Mouse (Mus musculus) limb, embryonic 14.5 days (tissue): ENCODE measurements around the gene Sgsm2. TPM values are rescaled to one million over a fixed set of nuclear protein-coding genes. Genes with fewer than 3 reads are reported as not detected.
A peak's percentile ranks its signal among the peaks of the same experiment; 100 is the strongest.

Experiments
- ATAC-seq: fragments of 200-750 bp; cut with Nextera tagmentation; 2 replicates; pipeline ENCODE4 v1.8.0; 2017; ENCODE audit warnings: low read depth, moderate number of reproducible peaks, moderate TSS enrichment; ENCODE audit not compliant: low FRiP score
- DNase-seq: peaks from one replicate; pipeline ENCODE4 v3.0.0-alpha.2; 2015; ENCODE audit warnings: low spot score
- H3K27ac ChIP-seq: fragments of 300-500 bp; sonication (generic); replicated peaks from 2 replicates; pipeline ENCODE4 v1.5.1; 2014; ENCODE audit warnings: low read depth, mild to moderate bottlenecking, low read length, moderate library complexity, mixed read lengths
- H3K27me3 ChIP-seq: fragments of 300-500 bp; sonication (generic); 2 replicates; pipeline ENCODE4 v1.6.1; 2014; ENCODE audit warnings: low read length, mixed read lengths; ENCODE audit not compliant: control insufficient read depth, insufficient read depth
- H3K36me3 ChIP-seq: fragments of 300-500 bp; sonication (generic); 2 replicates; pipeline ENCODE4 v1.6.1; 2014; ENCODE audit warnings: mild to moderate bottlenecking, low read length, moderate library complexity, mixed read lengths; ENCODE audit not compliant: control insufficient read depth, insufficient read depth
- H3K4me1 ChIP-seq: fragments of 300-500 bp; sonication (generic); 2 replicates; pipeline ENCODE4 v1.6.1; 2014; ENCODE audit warnings: antibody characterized with exemption, low read length, mixed read lengths; ENCODE audit not compliant: control insufficient read depth, insufficient read depth
- H3K4me2 ChIP-seq: fragments of 300-500 bp; sonication (generic); replicated peaks from 2 replicates; pipeline ENCODE4 v1.6.1; 2014; ENCODE audit warnings: low read depth, mild to moderate bottlenecking, low read length, moderate library complexity; ENCODE audit not compliant: severe bottlenecking
- H3K4me3 ChIP-seq: fragments of 300-500 bp; sonication (generic); replicated peaks from 2 replicates; pipeline ENCODE4 v1.5.1; 2014; ENCODE audit warnings: low read length
- H3K9ac ChIP-seq: fragments of 300-500 bp; sonication (generic); 2 replicates; pipeline ENCODE4 v1.6.1; 2014; ENCODE audit warnings: mild to moderate bottlenecking, low read depth, low read length, moderate library complexity; ENCODE audit not compliant: severe bottlenecking
- H3K9me3 ChIP-seq: fragments of 300-500 bp; sonication (generic); 2 replicates; pipeline ENCODE4 v1.6.1; 2016; ENCODE audit warnings: low read length; ENCODE audit not compliant: control insufficient read depth
- POLR2A ChIP-seq: fragments of 200-500 bp; IDR thresholded peaks from 2 replicates; pipeline ENCODE4 v1.8.0; 2012; ENCODE audit warnings: inconsistent platforms, mild to moderate bottlenecking, moderate library complexity, borderline replicate concordance; ENCODE audit not compliant: insufficient read depth, insufficient read length; ENCODE audit errors: extremely low read depth
- WGBS: fragments of 180-500 bp; shearing (Covaris S2); extraction: QIAGEN DNeasy Blood & Tissue Kit; methylation state at CpG from one replicate; pipeline ENCODE4 v1.1.7; 2014; 5-methylcytosine and 5-hydroxymethylcytosine counted together
- polyA plus RNA-seq, 2 experiments: library from polyadenylated mRNA; depleted of rRNA in 1 of 2; stranded (reverse) in 1 of 2; unstranded in 1 of 2; fragments of >200 nt; fragmentation: Nextera tagmentation in 1 of 2; extraction: Ambion mirVana in 1 of 2; gene quantifications; 2 replicates each; pipeline versions ENCODE4 v1.2.1 to v1.2.3; 2012 to 2014

Sgsm2 gene
- polyA plus RNA-seq, 2 experiments = 7.1 to 18.2 TPM

- no peak for DNase-seq
- no peak for ATAC-seq
- Histone ChIP-seq H3K36me3 (peaks cover 5% of the 10 kb centered on the region), H3K27ac (no peak overlapping the region), H3K4me3 (no peak overlapping the region), H3K9ac (no peak overlapping the region), H3K9me3 (no peaks in the 10 kb centered on the region), H3K4me2 (no peak overlapping the region), H3K4me1 (peaks cover 39% of the 10 kb centered on the region), H3K27me3 (no peaks in the 10 kb centered on the region)
- WGBS = 43% methylated on average over 1 of the region's 1 CpGs
- no peak for TF ChIP-seq POLR2A
Observed at GRCm38 (mm10) chr11:74834359-74834638, 62.6 kb downstream of the Sgsm2 start.

GRCm38 (mm10) chr11:74833536-74834358 lies 63.1 kb downstream of the Sgsm2 start:
- Histone ChIP-seq H3K4me1 (peaks cover 38% of the 10 kb centered on the region), H3K4me3 (no peak overlapping the region), H3K4me2 (no peak overlapping the region), H3K9ac (no peak overlapping the region), H3K27ac (0 out of 2 replicates have a peak overlapping the region, but pooled peaks have one; percentile 13), H3K9me3 (no peaks in the 10 kb centered on the region), H3K36me3 (peaks cover 5% of the 10 kb centered on the region), H3K27me3 (no peaks in the 10 kb centered on the region)
- ATAC-seq (no peak), DNase-seq (no peak)
- 80% methylated on average over 8 of the region's 8 CpGs for WGBS
- TF ChIP-seq POLR2A = no peak

GRCm38 (mm10) chr11:74832503-74833143 lies 64.2 kb downstream of the Sgsm2 start:
- Histone ChIP-seq H3K27ac (peak overlapping the region; percentile 84), H3K9ac (peak overlapping the region; percentile 81), H3K27me3 (no peaks in the 10 kb centered on the region), H3K9me3 (no peaks in the 10 kb centered on the region), H3K36me3 (peaks cover 5% of the 10 kb centered on the region), H3K4me1 (peaks cover 44% of the 10 kb centered on the region), H3K4me2 (peak overlapping the region; percentile 79), H3K4me3 (peak overlapping the region; percentile 91)
- no peak for ATAC-seq
- WGBS = 2% methylated on average over 26 of the region's 26 CpGs
- TF ChIP-seq POLR2A = no peak
- peak; percentile 66 for DNase-seq

GRCm38 (mm10) chr11:74831606-74832451 lies 65.0 kb downstream of the Sgsm2 start:
- Histone ChIP-seq H3K4me1 (peaks cover 37% of the 10 kb centered on the region), H3K4me2 (peak overlapping the region; percentile 79), H3K9ac (peak overlapping the region; percentile 81), H3K9me3 (no peaks in the 10 kb centered on the region), H3K27me3 (no peaks in the 10 kb centered on the region), H3K27ac (peak overlapping the region; percentile 84), H3K4me3 (peak overlapping the region; percentile 91), H3K36me3 (peaks cover 3% of the 10 kb centered on the region)
- DNase-seq (peak; percentile 96), ATAC-seq (peak; percentile 83)
- WGBS = 1% methylated on average over 51 of the region's 61 CpGs
- TF ChIP-seq POLR2A = peak; percentile 74; the same call in 1 of the 2 replicates

GRCm38 (mm10) chr11:74831191-74831605 lies 65.7 kb downstream of the Sgsm2 start:
- Histone ChIP-seq H3K4me2 (peak overlapping the region; percentile 79), H3K9me3 (no peaks in the 10 kb centered on the region), H3K27ac (peak overlapping the region; percentile 79), H3K27me3 (no peaks in the 10 kb centered on the region), H3K36me3 (no peaks in the 10 kb centered on the region), H3K9ac (peak overlapping the region; percentile 81), H3K4me3 (peak overlapping the region; percentile 91), H3K4me1 (peaks cover 35% of the 10 kb centered on the region)
- no peak for TF ChIP-seq POLR2A
- ATAC-seq (no peak), DNase-seq (peak; percentile 10)
- WGBS = under 1% methylated on average over 35 of the region's 35 CpGs
